Mouse (Mus musculus): Measurements from ENCODE around the gene H2-DMb1. TPM values are rescaled to one million over a fixed set of nuclear protein-coding genes. Genes with fewer than 3 reads are reported as not detected.

The H2-DMb1 gene
- 2.6 and 3.3 TPM in 2 replicates for polyA plus RNA-seq (2015; fragmentation: Nextera tagmentation; extraction: Ambion mirVana)

GRCm38 (mm10) chr17:34152923-34153322 lies at the start of gene H2-DMb1:
TSS of gene H2-DMb1 (plus strand) at chr17:34153072.
- no peaks in the 10 kb centered on the region for H3K27me3 ChIP-seq
- H3K4me3 ChIP-seq = no peak within 1 kb of the TSS
- peak; percentile 63; the same call in 1 of the 2 replicates for ATAC-seq (ENCODE audit: insufficient number of reproducible peaks, low FRiP score, low TSS enrichment, low read depth)
- WGBS = 64% methylated on average over 4 of the region's 4 CpGs
- H3K9me3 ChIP-seq = no peaks in the 10 kb centered on the region
- no peak within 1 kb of the TSS for H3K4me2 ChIP-seq
- no peaks in the 10 kb centered on the region for H3K4me1 ChIP-seq
- H3K9ac ChIP-seq = no peak within 1 kb of the TSS
- H3K27ac ChIP-seq = no peak within 1 kb of the TSS
- H3K36me3 ChIP-seq = no peaks in the 10 kb centered on the region

GRCm38 (mm10) chr17:34104804-34105203 lies 48.1 kb upstream of the H2-DMb1 start:
- H3K27me3 ChIP-seq = no peaks in the 10 kb centered on the region
- H3K27ac ChIP-seq = no peak overlapping the region
- 85% methylated on average over 9 of the region's 9 CpGs for whole genome bisulfite sequencing
- no peak overlapping the region for H3K4me2 ChIP-seq
- H3K4me3 ChIP-seq = no peak overlapping the region
- H3K9ac ChIP-seq = no peak overlapping the region
- no peak for ATAC-seq (ENCODE audit: insufficient number of reproducible peaks, low FRiP score, low TSS enrichment, low read depth)
- no peaks in the 10 kb centered on the region for H3K9me3 ChIP-seq
- H3K36me3 ChIP-seq = peaks cover 8% of the 10 kb centered on the region
- peaks cover 7% of the 10 kb centered on the region; the same call in 1 of the 2 replicates for H3K4me1 ChIP-seq

GRCm38 (mm10) chr17:34106555-34106954 lies 46.3 kb upstream of the H2-DMb1 start:
- WGBS = 81% methylated on average over 7 of the region's 7 CpGs
- Histone ChIP-seq H3K4me3 (no peak overlapping the region), H3K4me1 (peaks cover 3% of the 10 kb centered on the region; the same call in 1 of the 2 replicates), H3K9me3 (no peaks in the 10 kb centered on the region), H3K4me2 (no peak overlapping the region), H3K36me3 (peaks cover 26% of the 10 kb centered on the region), H3K9ac (no peak overlapping the region), H3K27me3 (no peaks in the 10 kb centered on the region), H3K27ac (no peak overlapping the region)
- no peak for ATAC-seq (ENCODE audit: insufficient number of reproducible peaks, low FRiP score, low TSS enrichment, low read depth)

GRCm38 (mm10) chr17:34107109-34107867 lies 45.6 kb upstream of the H2-DMb1 start:
- Histone ChIP-seq H3K27ac (no peak overlapping the region), H3K4me3 (no peak overlapping the region), H3K36me3 (peaks cover 33% of the 10 kb centered on the region), H3K4me2 (no peak overlapping the region), H3K9me3 (no peaks in the 10 kb centered on the region), H3K27me3 (no peaks in the 10 kb centered on the region), H3K9ac (no peak overlapping the region), H3K4me1 (no peaks in the 10 kb centered on the region)
- ATAC-seq (ENCODE audit: insufficient number of reproducible peaks, low FRiP score, low TSS enrichment, low read depth) = no peak
- WGBS = 73% methylated on average over 7 of the region's 7 CpGs

GRCm38 (mm10) chr17:34108460-34108859 lies 44.4 kb upstream of the H2-DMb1 start:
- WGBS = 85% methylated on average over 6 of the region's 6 CpGs
- no peak overlapping the region for H3K27ac ChIP-seq
- H3K9me3 ChIP-seq = no peaks in the 10 kb centered on the region
- no peak overlapping the region for H3K9ac ChIP-seq
- H3K36me3 ChIP-seq = peaks cover 45% of the 10 kb centered on the region
- no peak overlapping the region for H3K4me2 ChIP-seq
- 0 out of 2 replicates have a peak, but pooled peaks cover under 1% of the 10 kb centered on the region for H3K4me1 ChIP-seq
- H3K4me3 ChIP-seq = no peak overlapping the region
- H3K27me3 ChIP-seq = no peaks in the 10 kb centered on the region
- no peak for ATAC-seq (ENCODE audit: insufficient number of reproducible peaks, low FRiP score, low TSS enrichment, low read depth)

GRCm38 (mm10) chr17:34109038-34109805 lies 43.6 kb upstream of the H2-DMb1 start:
- Histone ChIP-seq H3K4me1 (0 out of 2 replicates have a peak, but pooled peaks cover 3% of the 10 kb centered on the region), H3K4me3 (no peak overlapping the region), H3K27ac (0 out of 2 replicates have a peak overlapping the region, but pooled peaks have one; percentile 44), H3K4me2 (no peak overlapping the region), H3K36me3 (peaks cover 53% of the 10 kb centered on the region), H3K9me3 (no peaks in the 10 kb centered on the region), H3K27me3 (no peaks in the 10 kb centered on the region), H3K9ac (no peak overlapping the region)
- ATAC-seq (ENCODE audit: insufficient number of reproducible peaks, low FRiP score, low TSS enrichment, low read depth) = no peak
- 78% methylated on average over 14 of the region's 14 CpGs for WGBS

GRCm38 (mm10) chr17:34109806-34110195 lies 43.1 kb upstream of the H2-DMb1 start:
- ATAC-seq (ENCODE audit: insufficient number of reproducible peaks, low FRiP score, low TSS enrichment, low read depth) = no peak
- WGBS = 65% methylated on average over 3 of the region's 3 CpGs
- H3K4me2 ChIP-seq = no peak overlapping the region
- H3K4me3 ChIP-seq = no peak overlapping the region
- peaks cover 5% of the 10 kb centered on the region for H3K4me1 ChIP-seq
- peak overlapping the region; percentile 60 for H3K27ac ChIP-seq
- no peaks in the 10 kb centered on the region for H3K27me3 ChIP-seq
- H3K9me3 ChIP-seq = no peaks in the 10 kb centered on the region
- no peak overlapping the region for H3K9ac ChIP-seq
- peaks cover 58% of the 10 kb centered on the region for H3K36me3 ChIP-seq

GRCm38 (mm10) chr17:34110309-34110708 lies 42.6 kb upstream of the H2-DMb1 start:
- H3K27me3 ChIP-seq = no peaks in the 10 kb centered on the region
- peaks cover 10% of the 10 kb centered on the region for H3K4me1 ChIP-seq
- H3K27ac ChIP-seq = peak overlapping the region; percentile 60
- 60% methylated on average over 8 of the region's 8 CpGs for WGBS
- no peak for ATAC-seq (ENCODE audit: insufficient number of reproducible peaks, low FRiP score, low TSS enrichment, low read depth)
- no peak overlapping the region for H3K4me2 ChIP-seq
- H3K4me3 ChIP-seq = no peak overlapping the region
- H3K9me3 ChIP-seq = no peaks in the 10 kb centered on the region
- no peak overlapping the region for H3K9ac ChIP-seq
- peaks cover 64% of the 10 kb centered on the region for H3K36me3 ChIP-seq

GRCm38 (mm10) chr17:34114114-34114513 lies 38.8 kb upstream of the H2-DMb1 start:
- Histone ChIP-seq H3K27ac (no peak overlapping the region), H3K4me1 (peaks cover 28% of the 10 kb centered on the region), H3K36me3 (peaks cover 88% of the 10 kb centered on the region), H3K9me3 (no peaks in the 10 kb centered on the region), H3K27me3 (no peaks in the 10 kb centered on the region), H3K9ac (no peak overlapping the region), H3K4me3 (no peak overlapping the region), H3K4me2 (no peak overlapping the region)
- no peak for ATAC-seq (ENCODE audit: insufficient number of reproducible peaks, low FRiP score, low TSS enrichment, low read depth)
- whole genome bisulfite sequencing = 89% methylated on average over 7 of the region's 7 CpGs

GRCm38 (mm10) chr17:34116736-34117370 lies 36.0 kb upstream of the H2-DMb1 start:
- no peak overlapping the region for H3K27ac ChIP-seq
- peaks cover 28% of the 10 kb centered on the region for H3K4me1 ChIP-seq
- H3K9ac ChIP-seq = peak overlapping the region; percentile 69
- peak overlapping the region; percentile 81 for H3K4me3 ChIP-seq
- no peaks in the 10 kb centered on the region for H3K27me3 ChIP-seq
- ATAC-seq (ENCODE audit: insufficient number of reproducible peaks, low FRiP score, low TSS enrichment, low read depth) = no peak
- no peaks in the 10 kb centered on the region for H3K9me3 ChIP-seq
- WGBS = 31% methylated on average over 7 of the region's 7 CpGs
- peaks cover 61% of the 10 kb centered on the region for H3K36me3 ChIP-seq
- peak overlapping the region; percentile 83 for H3K4me2 ChIP-seq

GRCm38 (mm10) chr17:34117421-34118112 lies 35.3 kb upstream of the H2-DMb1 start:
- peak overlapping the region; percentile 83 for H3K4me2 ChIP-seq
- peaks cover 54% of the 10 kb centered on the region for H3K36me3 ChIP-seq
- H3K9ac ChIP-seq = peak overlapping the region; percentile 69
- peaks cover 28% of the 10 kb centered on the region for H3K4me1 ChIP-seq
- WGBS = under 1% methylated on average over 5 of the region's 5 CpGs
- no peaks in the 10 kb centered on the region for H3K27me3 ChIP-seq
- H3K4me3 ChIP-seq = peak overlapping the region; percentile 81
- no peak overlapping the region for H3K27ac ChIP-seq
- ATAC-seq (ENCODE audit: insufficient number of reproducible peaks, low FRiP score, low TSS enrichment, low read depth) = no peak
- H3K9me3 ChIP-seq = no peaks in the 10 kb centered on the region

Measured in limb, embryonic 15.5 days (tissue).